Mouse (Mus musculus): ENCODE results near the gene Ift80. TPM values are rescaled to one million over a fixed set of nuclear protein-coding genes. Genes with fewer than 3 reads are reported as not detected.

Gene Ift80
- polyA plus RNA-seq, 1 experiment from 2014 or later, result 8.0 TPM

- Histone ChIP-seq H3K4me2 (ENCODE audit: low read depth, low read length) (peak overlapping the region; percentile 97), H3K9ac (replicated peaks; ENCODE audit: low read depth, low read length) (peak overlapping the region; percentile 62), H3K4me1 (ENCODE audit: control insufficient read depth, insufficient read depth, low read length) (peaks cover 6% of the 10 kb centered on the region; the same call in 1 of the 2 replicates), H3K4me3 (ENCODE audit: low read depth, low read length) (peak overlapping the region; percentile 90), H3K9me3 (ENCODE audit: control insufficient read depth, low read length) (no peaks in the 10 kb centered on the region), H3K27me3 (ENCODE audit: control insufficient read depth, insufficient read depth, low read length) (no peaks in the 10 kb centered on the region), H3K27ac (ENCODE audit: low read depth, low read length) (no peak overlapping the region), H3K36me3 (ENCODE audit: control insufficient read depth, insufficient read depth, low read length) (no peaks in the 10 kb centered on the region)
- no peak for ATAC-seq (ENCODE audit: low read depth)
- WGBS, result 5% methylated on average over 21 of the region's 21 CpGs
These were observed 1.9 kb upstream of the Ift80 start for GRCm38 (mm10) chr3:69006246-69006760.

- under 1% methylated on average over 70 of the region's 72 CpGs for WGBS
- no peaks in the 10 kb centered on the region for H3K36me3 ChIP-seq (ENCODE audit: control insufficient read depth, insufficient read depth, low read length)
- H3K4me2 ChIP-seq (ENCODE audit: low read depth, low read length), result peak overlapping the region; percentile 97
- H3K4me3 ChIP-seq (ENCODE audit: low read depth, low read length), result peak overlapping the region; percentile 90
- ATAC-seq (ENCODE audit: low read depth), result peak; percentile 50
- peak overlapping the region; percentile 62 for H3K9ac ChIP-seq (replicated peaks; ENCODE audit: low read depth, low read length)
- no peaks in the 10 kb centered on the region for H3K27me3 ChIP-seq (ENCODE audit: control insufficient read depth, insufficient read depth, low read length)
- peaks cover 6% of the 10 kb centered on the region; the same call in 1 of the 2 replicates for H3K4me1 ChIP-seq (ENCODE audit: control insufficient read depth, insufficient read depth, low read length)
- no peaks in the 10 kb centered on the region for H3K9me3 ChIP-seq (ENCODE audit: control insufficient read depth, low read length)
- H3K27ac ChIP-seq (ENCODE audit: low read depth, low read length), result peak overlapping the region; percentile 66
These were observed 1.2 kb upstream of the Ift80 start for GRCm38 (mm10) chr3:69005338-69006245.

GRCm38 (mm10) chr3:69004055-69004436 lies 324 bp downstream of the Ift80 start:
- H3K36me3 ChIP-seq (ENCODE audit: control insufficient read depth, insufficient read depth, low read length), result no peaks in the 10 kb centered on the region
- H3K27me3 ChIP-seq (ENCODE audit: control insufficient read depth, insufficient read depth, low read length), result no peaks in the 10 kb centered on the region
- H3K4me1 ChIP-seq (ENCODE audit: control insufficient read depth, insufficient read depth, low read length), result peaks cover 6% of the 10 kb centered on the region; the same call in 1 of the 2 replicates
- H3K4me3 ChIP-seq (ENCODE audit: low read depth, low read length), result peak overlapping the region; percentile 90
- H3K9me3 ChIP-seq (ENCODE audit: control insufficient read depth, low read length), result no peaks in the 10 kb centered on the region
- WGBS, result 1% methylated on average over 7 of the region's 7 CpGs
- H3K4me2 ChIP-seq (ENCODE audit: low read depth, low read length), result peak overlapping the region; percentile 63
- ATAC-seq (ENCODE audit: low read depth), result peak; percentile 32
- H3K27ac ChIP-seq (ENCODE audit: low read depth, low read length), result peak overlapping the region; percentile 24; the same call in 1 of the 2 replicates
- H3K9ac ChIP-seq (replicated peaks; ENCODE audit: low read depth, low read length), result peak overlapping the region; percentile 21; the same call in 1 of the 2 replicates

- H3K27me3 ChIP-seq (ENCODE audit: control insufficient read depth, insufficient read depth, low read length), result no peaks in the 10 kb centered on the region
- H3K27ac ChIP-seq (ENCODE audit: low read depth, low read length), result no peak overlapping the region
- peaks cover 6% of the 10 kb centered on the region; the same call in 1 of the 2 replicates for H3K4me1 ChIP-seq (ENCODE audit: control insufficient read depth, insufficient read depth, low read length)
- H3K9me3 ChIP-seq (ENCODE audit: control insufficient read depth, low read length), result no peaks in the 10 kb centered on the region
- H3K4me2 ChIP-seq (ENCODE audit: low read depth, low read length), result no peak overlapping the region
- no peak for ATAC-seq (ENCODE audit: low read depth)
- H3K4me3 ChIP-seq (ENCODE audit: low read depth, low read length), result no peak overlapping the region
- 90% methylated on average over 4 of the region's 4 CpGs for WGBS
- no peak overlapping the region for H3K9ac ChIP-seq (replicated peaks; ENCODE audit: low read depth, low read length)
- H3K36me3 ChIP-seq (ENCODE audit: control insufficient read depth, insufficient read depth, low read length), result no peaks in the 10 kb centered on the region
These were observed 1.6 kb downstream of the Ift80 start for GRCm38 (mm10) chr3:69002781-69003180.

GRCm38 (mm10) chr3:68986550-68986949 lies 17.8 kb downstream of the Ift80 start:
- no peaks in the 10 kb centered on the region for H3K27me3 ChIP-seq (ENCODE audit: control insufficient read depth, insufficient read depth, low read length)
- H3K27ac ChIP-seq (ENCODE audit: low read depth, low read length), result no peak overlapping the region
- no peaks in the 10 kb centered on the region for H3K9me3 ChIP-seq (ENCODE audit: control insufficient read depth, low read length)
- H3K36me3 ChIP-seq (ENCODE audit: control insufficient read depth, insufficient read depth, low read length), result no peaks in the 10 kb centered on the region
- H3K9ac ChIP-seq (replicated peaks; ENCODE audit: low read depth, low read length), result no peak overlapping the region
- no peak overlapping the region for H3K4me3 ChIP-seq (ENCODE audit: low read depth, low read length)
- no peak overlapping the region for H3K4me2 ChIP-seq (ENCODE audit: low read depth, low read length)
- no peak for ATAC-seq (ENCODE audit: low read depth)
- WGBS, result 87% methylated on average over 2 of the region's 2 CpGs
- H3K4me1 ChIP-seq (ENCODE audit: control insufficient read depth, insufficient read depth, low read length), result no peaks in the 10 kb centered on the region

- WGBS, result 84% methylated on average over 9 of the region's 9 CpGs
These were observed 23.5 kb downstream of the Ift80 start for GRCm38 (mm10) chr3:68980898-68981297.

GRCm38 (mm10) chr3:68979187-68979586 lies 25.2 kb downstream of the Ift80 start:
- H3K9me3 ChIP-seq (ENCODE audit: control insufficient read depth, low read length), result no peaks in the 10 kb centered on the region
- no peak overlapping the region for H3K4me2 ChIP-seq (ENCODE audit: low read depth, low read length)
- H3K27ac ChIP-seq (ENCODE audit: low read depth, low read length), result no peak overlapping the region
- no peak for ATAC-seq (ENCODE audit: low read depth)
- H3K36me3 ChIP-seq (ENCODE audit: control insufficient read depth, insufficient read depth, low read length), result no peaks in the 10 kb centered on the region
- no peaks in the 10 kb centered on the region for H3K27me3 ChIP-seq (ENCODE audit: control insufficient read depth, insufficient read depth, low read length)
- H3K4me3 ChIP-seq (ENCODE audit: low read depth, low read length), result no peak overlapping the region
- WGBS, result 94% methylated on average over 10 of the region's 10 CpGs
- H3K4me1 ChIP-seq (ENCODE audit: control insufficient read depth, insufficient read depth, low read length), result no peaks in the 10 kb centered on the region
- no peak overlapping the region for H3K9ac ChIP-seq (replicated peaks; ENCODE audit: low read depth, low read length)

More at GRCm38 (mm10) chr3:68980898-68981297, 23.5 kb downstream of the Ift80 start:
- Histone ChIP-seq H3K27me3 (ENCODE audit: control insufficient read depth, insufficient read depth, low read length) (no peaks in the 10 kb centered on the region), H3K36me3 (ENCODE audit: control insufficient read depth, insufficient read depth, low read length) (no peaks in the 10 kb centered on the region), H3K9me3 (ENCODE audit: control insufficient read depth, low read length) (no peaks in the 10 kb centered on the region), H3K4me1 (ENCODE audit: control insufficient read depth, insufficient read depth, low read length) (no peaks in the 10 kb centered on the region), H3K9ac (replicated peaks; ENCODE audit: low read depth, low read length) (no peak overlapping the region), H3K4me2 (ENCODE audit: low read depth, low read length) (no peak overlapping the region), H3K27ac (ENCODE audit: low read depth, low read length) (no peak overlapping the region), H3K4me3 (ENCODE audit: low read depth, low read length) (no peak overlapping the region)
- ATAC-seq (ENCODE audit: low read depth), result no peak

GRCm38 (mm10) chr3:68977696-68978095 lies 26.7 kb downstream of the Ift80 start:
- Histone ChIP-seq H3K4me2 (ENCODE audit: low read depth, low read length) (no peak overlapping the region), H3K9ac (replicated peaks; ENCODE audit: low read depth, low read length) (no peak overlapping the region), H3K27ac (ENCODE audit: low read depth, low read length) (no peak overlapping the region), H3K4me3 (ENCODE audit: low read depth, low read length) (no peak overlapping the region), H3K36me3 (ENCODE audit: control insufficient read depth, insufficient read depth, low read length) (no peaks in the 10 kb centered on the region), H3K9me3 (ENCODE audit: control insufficient read depth, low read length) (no peaks in the 10 kb centered on the region), H3K27me3 (ENCODE audit: control insufficient read depth, insufficient read depth, low read length) (no peaks in the 10 kb centered on the region), H3K4me1 (ENCODE audit: control insufficient read depth, insufficient read depth, low read length) (no peaks in the 10 kb centered on the region)
- ATAC-seq (ENCODE audit: low read depth), result no peak
- 90% methylated on average over 4 of the region's 4 CpGs for WGBS
